8 mouse cellular contexts compared by ENCODE assay signal in the genomic region with DNA sequence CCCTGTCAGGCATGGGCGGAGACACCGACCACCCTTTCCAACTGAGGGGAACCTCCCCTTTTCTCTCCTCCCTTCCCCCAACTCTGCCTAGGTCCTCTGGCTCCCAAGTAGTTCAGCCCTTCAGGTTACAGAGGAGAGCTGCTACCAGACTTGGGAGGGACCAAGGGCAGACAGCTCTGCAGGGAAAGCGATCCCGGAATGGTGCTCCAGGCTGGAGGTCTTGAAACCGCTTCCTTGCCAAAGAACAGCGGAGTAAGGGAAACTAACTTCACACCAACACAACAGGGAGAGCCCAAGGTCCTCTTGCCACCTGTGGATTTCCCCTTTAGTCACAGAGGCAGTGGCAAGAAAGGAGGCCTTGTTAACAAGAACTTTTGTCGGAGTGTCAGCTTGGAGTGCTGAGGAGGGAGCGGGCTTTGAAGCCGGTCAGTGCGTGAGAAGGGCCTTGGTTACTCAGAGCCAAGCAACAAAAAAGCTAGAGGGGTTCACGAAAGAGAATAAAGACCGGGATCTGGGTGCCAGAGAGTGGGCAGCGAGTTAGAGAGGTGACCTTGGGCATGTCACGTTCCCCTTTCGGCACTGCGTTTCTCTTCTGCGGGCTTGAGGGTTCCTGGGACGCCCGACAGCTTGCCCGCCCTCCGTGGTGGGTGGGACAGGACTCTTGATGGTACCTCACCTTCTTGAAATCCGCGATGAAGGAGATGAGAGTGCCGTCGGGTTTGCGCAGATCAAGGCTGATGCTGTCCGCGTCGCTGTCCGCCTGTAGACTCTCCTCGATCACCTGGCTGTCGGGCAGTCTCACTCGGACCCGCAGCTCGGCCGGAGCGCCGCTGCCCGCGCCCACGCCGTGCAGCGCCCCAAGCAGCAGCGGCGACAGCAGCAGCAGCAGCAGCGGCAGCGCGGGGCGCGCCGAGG. TPM values are rescaled to one million over a fixed set of nuclear protein-coding genes. Genes with fewer than 3 reads are reported as not detected.
DNase-seq lines count a peak whose midpoint lies in the region; ATAC-seq and TF ChIP-seq lines count a peak whose summit lies in the region.

No protein-coding gene starts in this region.

- TF ChIP-seq POLR2A in liver, adult 2 months (IDR thresholded peaks at IDR 0.05; ENCODE audit: extremely low read depth, insufficient read depth, low read length) = no peak
- no peak for TF ChIP-seq POLR2A in cerebellum, adult 2 months (IDR thresholded peaks at IDR 0.05; ENCODE audit: borderline replicate concordance, insufficient read depth, low read length)

- H3K79me2 ChIP-seq in liver, adult 2 months (ENCODE audit: control insufficient read depth, insufficient read depth, low read length) = peaks cover 30% of the 10 kb centered on the region

- peaks cover 4% of the 10 kb centered on the region; the same call in 1 of the 2 replicates for H3K27me3 ChIP-seq in heart, embryonic 15.5 days
- H3K27me3 ChIP-seq in liver, adult 2 months (ENCODE audit: control insufficient read depth, insufficient read depth, low read length) = no peaks in the 10 kb centered on the region
- H3K27me3 ChIP-seq in cerebellum, adult 2 months (ENCODE audit: control insufficient read depth, insufficient read depth, low read length) = 0 out of 2 replicates have a peak, but pooled peaks cover 2% of the 10 kb centered on the region

- no peak for DNase-seq in gastrocnemius, adult 2 months
- DNase-seq in gastrocnemius, postnatal 14 days = no peak
- DNase-seq in R1 (ENCODE audit: low read depth, low spot score) = peak; percentile 37
- DNase-seq in liver, adult 2 months (ENCODE audit: extremely low read depth, low read depth, low spot score) = peak; percentile 58
- peak; percentile 44 for DNase-seq in retina, postnatal 1 day
- no peak for DNase-seq in cerebellum, adult 2 months
- no peak for DNase-seq in right cerebral cortex, postnatal 4 days

- no peaks in the 10 kb centered on the region for H3K9me3 ChIP-seq in heart, embryonic 15.5 days (replicated peaks)

- WGBS in heart, embryonic 15.5 days = under 1% methylated on average over 51 of the region's 51 CpGs
- 2% methylated on average over 51 of the region's 51 CpGs for WGBS in liver, adult 2 months
- 4% methylated on average over 51 of the region's 51 CpGs for WGBS in cerebellum, adult 2 months

- TF ChIP-seq CTCF in gastrocnemius, adult 2 months (IDR thresholded peaks at IDR 0.05) = no peak
- no peak for TF ChIP-seq CTCF in liver, adult 2 months (IDR thresholded peaks at IDR 0.05; ENCODE audit: low read depth, low read length)
- TF ChIP-seq CTCF in cerebellum, adult 2 months (IDR thresholded peaks at IDR 0.05; ENCODE audit: borderline replicate concordance, insufficient read depth, low read depth, low read length) = no peak

- ATAC-seq in heart, embryonic 15.5 days (replicated peaks; ENCODE audit: insufficient number of reproducible peaks, insufficient read depth, low FRiP score, low read depth) = no peak

- H3K9ac ChIP-seq in heart, embryonic 15.5 days = peak overlapping the region; percentile 74
- peak overlapping the region; percentile 97 for H3K9ac ChIP-seq in liver, adult 2 months (ENCODE audit: low read depth, low read length)

- H3K4me2 ChIP-seq in heart, embryonic 15.5 days = peak overlapping the region; percentile 84

- intact Hi-C loops in gastrocnemius, adult 2 months (cut with DNase I) = no loop called here
- intact Hi-C loops in gastrocnemius, postnatal 14 days (cut with DNase I; ENCODE audit: low total_unique reads) = no loop called here

- H3K27ac ChIP-seq in gastrocnemius, adult 2 months = peak overlapping the region; percentile 81
- peak overlapping the region; percentile 76 for H3K27ac ChIP-seq in heart, embryonic 15.5 days
- H3K27ac ChIP-seq in liver, adult 2 months (replicated peaks; ENCODE audit: insufficient read depth, low read depth, low read length) = peak overlapping the region; percentile 89
- no peak overlapping the region for H3K27ac ChIP-seq in cerebellum, adult 2 months (ENCODE audit: insufficient read depth, low read length)

- peak overlapping the region; percentile 89 for H3K4me3 ChIP-seq in gastrocnemius, adult 2 months
- H3K4me3 ChIP-seq in heart, embryonic 15.5 days = peak overlapping the region; percentile 83
- H3K4me3 ChIP-seq in liver, adult 2 months (ENCODE audit: insufficient read depth, low read depth, low read length) = peak overlapping the region; percentile 98
- no peak overlapping the region for H3K4me3 ChIP-seq in cerebellum, adult 2 months (replicated peaks; ENCODE audit: insufficient read depth, low read depth, low read length)

- no peaks in the 10 kb centered on the region for H3K36me3 ChIP-seq in heart, embryonic 15.5 days
- H3K36me3 ChIP-seq in liver, adult 2 months (ENCODE audit: control insufficient read depth, insufficient read depth, low read length) = peaks cover 17% of the 10 kb centered on the region; the same call in 1 of the 2 replicates

- H3K4me1 ChIP-seq in heart, embryonic 15.5 days (replicated peaks) = peaks cover 52% of the 10 kb centered on the region
- peaks cover 16% of the 10 kb centered on the region; the same call in 1 of the 2 replicates for H3K4me1 ChIP-seq in liver, adult 2 months (ENCODE audit: control insufficient read depth, insufficient read depth, low read length)
- no peaks in the 10 kb centered on the region for H3K4me1 ChIP-seq in cerebellum, adult 2 months (ENCODE audit: control insufficient read depth, insufficient read depth, low read length)

RNA-seq across cellular contexts. Expression of a gene that starts 0.8 kb away (rescaled TPM):
- total RNA-seq in gastrocnemius, adult 2 months (2021) = 1 to 10 TPM; 2.9 to 8.9 TPM
- total RNA-seq in gastrocnemius, postnatal 14 days (2021) = 10 to 100 TPM; 12.0 to 24.9 TPM
- polyA plus RNA-seq in heart, embryonic 15.5 days (2015; fragmentation: Nextera tagmentation; extraction: Ambion mirVana) = 22.8 and 31.2 TPM in 2 replicates
- total RNA-seq in liver, adult 2 months (2014; rRNA removed) = 237 and 289 TPM in 2 replicates
- 243 and 326 TPM in 2 replicates for polyA plus RNA-seq in liver, adult 2 months (2012; rRNA removed)
- polyA plus RNA-seq in cerebellum, adult 2 months (2012; rRNA removed) = 5.2 and 6.3 TPM in 2 replicates

RNA-seq across cellular contexts. Expression of a gene that starts 28.7 kb away (rescaled TPM):
- under 1 TPM; 0.11 to 0.15 TPM for total RNA-seq in gastrocnemius, adult 2 months (2021)
- total RNA-seq in gastrocnemius, postnatal 14 days (2021) = under 1 TPM in 1 of 2 experiments, not detected in 1; 0.11 TPM
- polyA plus RNA-seq in heart, embryonic 15.5 days (2015; fragmentation: Nextera tagmentation; extraction: Ambion mirVana) = 0.11 and 0.18 TPM in 2 replicates
- not detected in 2 replicates for total RNA-seq in liver, adult 2 months (2014; rRNA removed)
- not detected in 2 replicates for polyA plus RNA-seq in liver, adult 2 months (2012; rRNA removed)
- polyA plus RNA-seq in cerebellum, adult 2 months (2012; rRNA removed) = 0.07 and 0.10 TPM in 2 replicates

Comparison
In these comparisons a context has a peak if more than half of its experiments do, and no peak if none do; other contexts are left out.
1. DNase-seq: peak in R1 (single experiment), liver, adult 2 months (single experiment) and retina, postnatal 1 day (single experiment); none in gastrocnemius, adult 2 months (single experiment), gastrocnemius, postnatal 14 days (single experiment), cerebellum, adult 2 months (0 of 2) and right cerebral cortex, postnatal 4 days (single experiment).